ENCODE assay signal across 8 mouse cellular contexts in the genomic region with DNA sequence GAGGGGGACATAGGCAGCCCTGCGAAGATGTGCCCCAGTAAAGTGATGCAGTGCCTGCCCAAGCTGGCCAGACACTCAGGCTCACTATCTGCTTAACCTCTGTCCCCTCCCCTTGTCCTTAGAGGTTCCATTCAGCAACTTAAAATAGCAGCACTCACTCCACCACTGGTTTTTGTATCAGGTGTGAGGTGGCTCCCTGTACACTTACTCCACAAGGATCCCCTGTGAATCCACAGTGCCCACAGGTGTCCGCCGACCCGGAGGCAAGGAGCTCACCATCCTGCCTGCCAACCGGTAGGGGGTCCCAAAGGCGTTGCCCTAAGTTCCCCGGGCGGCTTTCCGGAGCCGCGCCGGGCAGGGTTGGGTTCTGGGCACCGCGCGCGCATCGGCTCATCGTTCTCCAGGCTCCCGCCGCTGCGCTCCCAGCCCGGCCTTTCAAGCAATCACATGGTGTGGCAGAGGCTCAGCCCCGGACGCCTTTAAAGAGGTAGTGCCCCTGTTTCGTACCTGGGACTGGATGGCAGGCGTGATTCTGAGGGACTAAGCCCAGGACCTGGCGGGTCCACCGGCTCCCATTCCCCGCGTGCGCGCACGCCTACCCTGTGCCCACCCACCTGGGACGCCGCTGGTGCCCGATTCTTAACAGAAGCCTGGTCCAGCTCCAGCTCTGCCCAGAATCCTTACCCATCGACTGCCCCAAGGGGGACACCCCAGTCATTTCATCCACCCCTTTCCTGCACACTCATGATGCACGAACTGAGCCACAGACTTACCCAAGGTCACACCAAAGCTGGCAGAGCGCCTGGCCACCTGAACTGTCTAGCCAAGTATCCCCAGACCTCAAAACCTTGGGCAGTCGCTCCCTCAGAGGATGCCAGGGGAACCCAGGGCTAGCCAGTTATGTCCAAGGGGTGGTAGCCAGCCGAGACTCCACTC. TPM values are rescaled to one million over a fixed set of nuclear protein-coding genes. Genes with fewer than 3 reads are reported as not detected.
A peak's percentile ranks its signal among the peaks of the same experiment; 100 is the strongest.
DNase-seq lines count a peak whose midpoint lies in the region; ATAC-seq and TF ChIP-seq lines count a peak whose summit lies in the region.

No protein-coding gene starts in this region.

- peak; percentile 59 for ATAC-seq in cerebellum, adult (ENCODE audit: insufficient number of reproducible peaks, low FRiP score, low TSS enrichment)
- peak; percentile 62 for ATAC-seq in forebrain, embryonic 16.5 days
- ATAC-seq in hindbrain, postnatal 0 days, result peak; percentile 71
- peak; percentile 81 for ATAC-seq in midbrain, postnatal 0 days (ENCODE audit: low FRiP score)
- no peak for ATAC-seq in CD4-positive, CD25-positive, alpha-beta regulatory T cell, adult 4 months

- no peaks in the 10 kb centered on the region for H3K36me3 ChIP-seq in forebrain, embryonic 16.5 days (ENCODE audit: control insufficient read depth, insufficient read depth)
- no peaks in the 10 kb centered on the region for H3K36me3 ChIP-seq in hindbrain, postnatal 0 days (ENCODE audit: insufficient read depth, low read length)
- H3K36me3 ChIP-seq in midbrain, postnatal 0 days (ENCODE audit: insufficient read depth, low read length), result no peaks in the 10 kb centered on the region

- intact Hi-C loops in left cerebral cortex, postnatal 25 days (cut with DNase I), result loop anchor here (2.0 kb wide), 1 partner anchor 34 kb away; no protein-coding TSS in a partner anchor

- H3K4me2 ChIP-seq in forebrain, embryonic 16.5 days (ENCODE audit: low read length), result peak overlapping the region; percentile 88
- H3K4me2 ChIP-seq in hindbrain, postnatal 0 days (ENCODE audit: low read depth, low read length), result peak overlapping the region; percentile 77
- peak overlapping the region; percentile 92 for H3K4me2 ChIP-seq in midbrain, postnatal 0 days (ENCODE audit: low read depth, low read length, poor library complexity, severe bottlenecking)

- peak; percentile 40 for DNase-seq in gastrocnemius, adult 18-20 months (ENCODE audit: low spot score)
- DNase-seq in gastrocnemius, adult 8-10 months (ENCODE audit: low spot score in 2 of 2), result no peak
- peak; percentile 71 for DNase-seq in hindbrain, postnatal 0 days (ENCODE audit: low spot score)
- peak; percentile 79 to 86 for DNase-seq in left cerebral cortex, postnatal 25 days (ENCODE audit: low spot score in 2 of 2)
- peak; percentile 77 for DNase-seq in midbrain, postnatal 0 days (ENCODE audit: low spot score)

- H3K9me3 ChIP-seq in forebrain, embryonic 16.5 days (ENCODE audit: control insufficient read depth, low read length), result no peaks in the 10 kb centered on the region
- H3K9me3 ChIP-seq in hindbrain, postnatal 0 days (ENCODE audit: low read length), result no peaks in the 10 kb centered on the region
- H3K9me3 ChIP-seq in midbrain, postnatal 0 days (ENCODE audit: low read length), result no peaks in the 10 kb centered on the region

- peak overlapping the region; percentile 57 for H3K4me3 ChIP-seq in forebrain, embryonic 16.5 days (replicated peaks; ENCODE audit: low read length)
- peak overlapping the region; percentile 47 for H3K4me3 ChIP-seq in hindbrain, postnatal 0 days (ENCODE audit: low read length)
- peak overlapping the region; percentile 54 for H3K4me3 ChIP-seq in midbrain, postnatal 0 days (ENCODE audit: low read depth, low read length)

- no peak overlapping the region for H3K27ac ChIP-seq in forebrain, embryonic 16.5 days (ENCODE audit: low read length)
- peak overlapping the region; percentile 61 for H3K27ac ChIP-seq in hindbrain, postnatal 0 days
- peak overlapping the region; percentile 57 for H3K27ac ChIP-seq in midbrain, postnatal 0 days (ENCODE audit: low read depth, low read length)

- no peak for TF ChIP-seq CTCF in hindbrain, postnatal 0 days (IDR thresholded peaks at IDR 0.05; ENCODE audit: low read depth)
- peak; percentile 47 for TF ChIP-seq CTCF in midbrain, postnatal 0 days (IDR thresholded peaks at IDR 0.05)

- H3K4me1 ChIP-seq in forebrain, embryonic 16.5 days (replicated peaks; ENCODE audit: control insufficient read depth, insufficient read depth, low read length), result peaks cover 43% of the 10 kb centered on the region
- H3K4me1 ChIP-seq in hindbrain, postnatal 0 days (ENCODE audit: insufficient read depth, low read length), result peaks cover 38% of the 10 kb centered on the region
- H3K4me1 ChIP-seq in midbrain, postnatal 0 days (ENCODE audit: insufficient read depth, low read length), result peaks cover 17% of the 10 kb centered on the region

- H3K9ac ChIP-seq in forebrain, embryonic 16.5 days (replicated peaks; ENCODE audit: low read depth, low read length), result peak overlapping the region; percentile 72
- H3K9ac ChIP-seq in hindbrain, postnatal 0 days (replicated peaks; ENCODE audit: low read length), result peak overlapping the region; percentile 46
- H3K9ac ChIP-seq in midbrain, postnatal 0 days (replicated peaks; ENCODE audit: low read length, poor library complexity, severe bottlenecking), result peak overlapping the region; percentile 68

- H3K27me3 ChIP-seq in forebrain, embryonic 16.5 days (replicated peaks; ENCODE audit: control insufficient read depth, insufficient read depth, low read length), result peaks cover 14% of the 10 kb centered on the region; the same call in 1 of the 2 replicates
- H3K27me3 ChIP-seq in hindbrain, postnatal 0 days (ENCODE audit: insufficient read depth, low read length), result no peaks in the 10 kb centered on the region; the same call in 1 of the 2 replicates
- no peaks in the 10 kb centered on the region for H3K27me3 ChIP-seq in midbrain, postnatal 0 days (ENCODE audit: insufficient read depth, low read length)

- under 1% methylated on average over 41 of the region's 41 CpGs for WGBS in forebrain, embryonic 16.5 days
- WGBS in hindbrain, postnatal 0 days, result 1% methylated on average over 41 of the region's 41 CpGs
- 1% methylated on average over 36 of the region's 41 CpGs for WGBS in midbrain, postnatal 0 days

RNA-seq across cellular contexts. Expression of gene Adora1, which starts 0.5 kb away (rescaled TPM):
- under 1 TPM; 0.25 to 0.66 TPM for total RNA-seq in gastrocnemius, adult 18-20 months (2021)
- under 1 TPM; 0.19 to 0.97 (median 0.69) TPM for total RNA-seq in gastrocnemius, adult 8-10 months (2022)
- 21.3 and 21.5 TPM in 2 replicates for polyA plus RNA-seq in forebrain, embryonic 16.5 days (2015; fragmentation: Nextera tagmentation; extraction: Ambion mirVana)
- 51.1 and 54.2 TPM in 2 replicates for total RNA-seq in hindbrain, postnatal 0 days (2014; rRNA removed)
- polyA plus RNA-seq in hindbrain, postnatal 0 days (2015; fragmentation: Nextera tagmentation; extraction: Ambion mirVana), result 32.6 and 33.4 TPM in 2 replicates
- total RNA-seq in left cerebral cortex, postnatal 25 days (2021), result 100 to 1,000 TPM; 195 to 200 TPM
- total RNA-seq in midbrain, postnatal 0 days (2014; rRNA removed), result 45.1 and 54.2 TPM in 2 replicates
- polyA plus RNA-seq in midbrain, postnatal 0 days (2015; fragmentation: Nextera tagmentation; extraction: Ambion mirVana), result 32.5 and 35.6 TPM in 2 replicates
- polyA plus RNA-seq in CD4-positive, CD25-positive, alpha-beta regulatory T cell, adult 4 months (2017; shearing (Covaris generic)), result under 1 TPM in 1 of 2 experiments, not detected in 1; 0.26 TPM

RNA-seq across cellular contexts. Expression of gene Mybph, which starts 41.5 kb away (rescaled TPM):
- 100 to 1,000 TPM; 192 to 275 TPM for total RNA-seq in gastrocnemius, adult 18-20 months (2021)
- total RNA-seq in gastrocnemius, adult 8-10 months (2022), result 100 to 1,000 TPM; 239 to 486 (median 316) TPM
- 0.24 TPM in 1 of 2 replicates, not detected in the other for polyA plus RNA-seq in forebrain, embryonic 16.5 days (2015; fragmentation: Nextera tagmentation; extraction: Ambion mirVana)
- total RNA-seq in hindbrain, postnatal 0 days (2014; rRNA removed), result not detected in 2 replicates
- 0.08 TPM in 1 of 2 replicates, not detected in the other for polyA plus RNA-seq in hindbrain, postnatal 0 days (2015; fragmentation: Nextera tagmentation; extraction: Ambion mirVana)
- under 1 TPM in 1 of 2 experiments, not detected in 1; 0.25 TPM for total RNA-seq in left cerebral cortex, postnatal 25 days (2021)
- not detected in 2 replicates for total RNA-seq in midbrain, postnatal 0 days (2014; rRNA removed)
- polyA plus RNA-seq in midbrain, postnatal 0 days (2015; fragmentation: Nextera tagmentation; extraction: Ambion mirVana), result 0.12 TPM in 1 of 2 replicates, not detected in the other
- polyA plus RNA-seq in CD4-positive, CD25-positive, alpha-beta regulatory T cell, adult 4 months (2017; shearing (Covaris generic)), result not detected

RNA-seq across cellular contexts. Expression of gene Chil1, which starts 52.7 kb away (rescaled TPM):
- total RNA-seq in gastrocnemius, adult 18-20 months (2021), result 1 to 10 TPM; 1.1 to 2.0 TPM
- total RNA-seq in gastrocnemius, adult 8-10 months (2022), result 1 to 10 TPM in 3 of 4 experiments, under 1 TPM in 1; 0.24 to 2.7 (median 1.3) TPM
- polyA plus RNA-seq in forebrain, embryonic 16.5 days (2015; fragmentation: Nextera tagmentation; extraction: Ambion mirVana), result 1.9 and 2.1 TPM in 2 replicates
- total RNA-seq in hindbrain, postnatal 0 days (2014; rRNA removed), result 4.5 and 6.2 TPM in 2 replicates
- polyA plus RNA-seq in hindbrain, postnatal 0 days (2015; fragmentation: Nextera tagmentation; extraction: Ambion mirVana), result 3.1 and 4.1 TPM in 2 replicates
- 10 to 100 TPM in 1 of 2 experiments, 1 to 10 TPM in 1; 9.1 to 11.6 TPM for total RNA-seq in left cerebral cortex, postnatal 25 days (2021)
- total RNA-seq in midbrain, postnatal 0 days (2014; rRNA removed), result 0.47 and 3.0 TPM in 2 replicates
- polyA plus RNA-seq in midbrain, postnatal 0 days (2015; fragmentation: Nextera tagmentation; extraction: Ambion mirVana), result 3.0 and 4.3 TPM in 2 replicates
- under 1 TPM; 0.51 to 0.94 TPM for polyA plus RNA-seq in CD4-positive, CD25-positive, alpha-beta regulatory T cell, adult 4 months (2017; shearing (Covaris generic))

RNA-seq across cellular contexts. Expression of gene Myog, which starts 55.1 kb away (rescaled TPM):
- total RNA-seq in gastrocnemius, adult 18-20 months (2021), result 10 to 100 TPM; 10.4 to 18.9 TPM
- 10 to 100 TPM in 3 of 4 experiments, 1 to 10 TPM in 1; 7.6 to 16.5 (median 15.4) TPM for total RNA-seq in gastrocnemius, adult 8-10 months (2022)
- 0.32 TPM in 1 of 2 replicates, not detected in the other for polyA plus RNA-seq in forebrain, embryonic 16.5 days (2015; fragmentation: Nextera tagmentation; extraction: Ambion mirVana)
- 0.16 TPM in 1 of 2 replicates, not detected in the other for total RNA-seq in hindbrain, postnatal 0 days (2014; rRNA removed)
- polyA plus RNA-seq in hindbrain, postnatal 0 days (2015; fragmentation: Nextera tagmentation; extraction: Ambion mirVana), result not detected in 2 replicates
- not detected for total RNA-seq in left cerebral cortex, postnatal 25 days (2021)
- 0.11 and 0.19 TPM in 2 replicates for total RNA-seq in midbrain, postnatal 0 days (2014; rRNA removed)
- polyA plus RNA-seq in midbrain, postnatal 0 days (2015; fragmentation: Nextera tagmentation; extraction: Ambion mirVana), result not detected in 2 replicates
- not detected for polyA plus RNA-seq in CD4-positive, CD25-positive, alpha-beta regulatory T cell, adult 4 months (2017; shearing (Covaris generic))

Comparison
In these comparisons a context has a peak if more than half of its experiments do, and no peak if none do; other contexts are left out.
1. DNase-seq: peak in gastrocnemius, adult 18-20 months (single experiment), hindbrain, postnatal 0 days (single experiment), left cerebral cortex, postnatal 25 days (2 of 2) and midbrain, postnatal 0 days (single experiment); none in gastrocnemius, adult 8-10 months (0 of 2).
2. RNA of gene Adora1, which starts 0.5 kb away (total RNA-seq): 195 to 200 TPM in left cerebral cortex, postnatal 25 days, 45.1 to 54.2 TPM in midbrain, postnatal 0 days and 51.1 to 54.2 TPM in hindbrain, postnatal 0 days; 0.19 to 0.97 TPM in gastrocnemius, adult 8-10 months and 0.25 to 0.66 TPM in gastrocnemius, adult 18-20 months; every median in the first group is over 10 times any median in the second.
3. RNA of gene Mybph, which starts 41.5 kb away (total RNA-seq): 239 to 486 TPM in gastrocnemius, adult 8-10 months and 192 to 275 TPM in gastrocnemius, adult 18-20 months; 0.25 TPM in left cerebral cortex, postnatal 25 days, not detected in hindbrain, postnatal 0 days and not detected in midbrain, postnatal 0 days; every median in the first group is over 100 times any median in the second.
4. Peak in every context shown above with its lines, with median percentiles within 50 percentile points of each other: H3K4me2 ChIP-seq, H3K4me3 ChIP-seq and H3K9ac ChIP-seq.